In the genomic region with DNA sequence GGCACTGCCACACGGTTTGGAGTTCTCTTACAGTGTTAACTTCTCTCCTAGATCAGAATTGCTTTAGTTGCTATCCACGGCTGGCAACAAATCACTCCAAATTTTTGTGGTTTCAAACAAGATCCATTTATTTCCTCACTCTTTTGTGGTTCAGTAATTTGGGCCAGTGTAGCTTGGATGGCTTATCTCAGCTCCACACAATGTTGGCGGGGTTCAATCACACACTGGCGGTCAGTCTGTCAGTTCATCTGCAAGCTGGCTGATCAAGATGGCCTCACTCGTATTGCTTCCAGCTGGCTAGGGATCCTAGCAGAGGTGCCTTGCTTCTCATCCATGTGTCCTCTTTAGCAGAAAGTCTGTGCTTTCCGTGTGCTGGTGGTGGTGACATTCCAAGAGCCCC, we compare ENCODE assay signal across 24 mouse cellular contexts.
A peak's percentile ranks its signal among the peaks of the same experiment; 100 is the strongest.
DNase-seq lines count a peak whose midpoint lies in the region; ATAC-seq and TF ChIP-seq lines count a peak whose summit lies in the region.
"Had no signal": no experiment of that assay in that cellular context is flagged by ENCODE, and none has a peak within 500 bp of the region (broad histone marks: within the 10 kb centered on the region; RNA-seq: fewer than 3 reads in every experiment).

No protein-coding gene starts in this region.

- TF ChIP-seq RAD21 in MEL (IDR thresholded peaks at IDR 0.05; ENCODE audit: low read depth, low read length) = no peak

- no peak overlapping the region for H3K4me2 ChIP-seq in intestine, embryonic 16.5 days (ENCODE audit: low read depth, low read length)
- H3K4me2 ChIP-seq: forebrain, embryonic 13.5 days; heart, embryonic 15.5 days; hindbrain, embryonic 15.5 days; limb, embryonic 13.5 days; liver, embryonic 12.5 days; lung, embryonic 14.5 days; midbrain, embryonic 12.5 days had no signal

- WGBS in intestine, embryonic 16.5 days = 82% methylated on average over 6 of the region's 6 CpGs

- H3K27ac ChIP-seq in MEL (ENCODE audit: control insufficient read depth, low read depth, low read length) = no peak overlapping the region
- no peak overlapping the region for H3K27ac ChIP-seq in intestine, embryonic 16.5 days (ENCODE audit: low read length)
- H3K27ac ChIP-seq: forebrain, embryonic 13.5 days; heart, embryonic 15.5 days; hindbrain, embryonic 15.5 days; limb, embryonic 13.5 days; liver, embryonic 12.5 days; midbrain, embryonic 12.5 days had no signal

- no peaks in the 10 kb centered on the region for H3K79me2 ChIP-seq in MEL (ENCODE audit: control insufficient read depth, insufficient read depth, low read length, poor library complexity)

- no peak for TF ChIP-seq POLR2A in MEL (IDR thresholded peaks at IDR 0.05; ENCODE audit: control insufficient read depth in 1 of 2, insufficient read depth in 1 of 2, low read depth in 1 of 2, low read length in 2 of 2, poor library complexity in 1 of 2)

- no peak overlapping the region for H3K4me3 ChIP-seq in MEL (ENCODE audit: control insufficient read depth in 1 of 2, insufficient read depth in 1 of 2, low read depth in 2 of 2, low read length in 2 of 2)
- H3K4me3 ChIP-seq in intestine, embryonic 16.5 days (ENCODE audit: low read length) = no peak overlapping the region
- H3K4me3 ChIP-seq: forebrain, embryonic 13.5 days; heart, embryonic 15.5 days; hindbrain, embryonic 15.5 days; limb, embryonic 13.5 days; liver, embryonic 12.5 days; midbrain, embryonic 12.5 days had no signal

- peak; percentile 45 to 49 for DNase-seq in cerebellum, postnatal 10 days
- no peak for DNase-seq in cerebellum, postnatal 36 days
- DNase-seq in layer of hippocampus, postnatal 10 days (ENCODE audit: low spot score in 2 of 2) = peak; percentile 53 to 57
- no peak for DNase-seq in layer of hippocampus, postnatal 36 days
- DNase-seq in MEL (ENCODE audit: low read depth, low spot score) = peak; percentile 19
- no peak for DNase-seq in retina, embryonic 14.5 days (ENCODE audit: low spot score)
- DNase-seq: adrenal gland, adult 8-10 months; cerebellum, adult 11-12 months; gastrocnemius, postnatal 36 days; heart, postnatal 36 days; kidney, adult 8-10 months; kidney, postnatal 10 days; lung, embryonic 14.5 days; right cerebral cortex, postnatal 14 days; thymus, postnatal 14 days had no signal

- H3K4me1 ChIP-seq in MEL (ENCODE audit: control insufficient read depth in 1 of 2, insufficient read depth in 2 of 2, low read length in 2 of 2) = peaks cover 0 to 3% of the 10 kb centered on the region in 2 experiments; a peak in 1 of 4 replicates
- H3K4me1 ChIP-seq in intestine, embryonic 16.5 days (ENCODE audit: control insufficient read depth, insufficient read depth, low read length) = peaks cover 5% of the 10 kb centered on the region
- H3K4me1 ChIP-seq: forebrain, embryonic 13.5 days; heart, embryonic 15.5 days; hindbrain, embryonic 15.5 days; limb, embryonic 13.5 days; liver, embryonic 12.5 days; midbrain, embryonic 12.5 days had no signal

- ATAC-seq in hematopoietic stem cell, adult 5-6 weeks (replicated peaks in 1 of 2; ENCODE audit: insufficient read depth in 1 of 2, low FRiP score in 2 of 2, low TSS enrichment in 1 of 2, low read depth in 1 of 2, poor library complexity in 2 of 2, severe bottlenecking in 2 of 2) = peak; percentile 70 to 84
- ATAC-seq in intestine, embryonic 16.5 days = no peak
- ATAC-seq: activated CD4-positive, CD25-positive, alpha-beta regulatory T cell, adult 4 months; forebrain, embryonic 13.5 days; liver, embryonic 12.5 days had no signal

- no peak for TF ChIP-seq CTCF in MEL (IDR thresholded peaks at IDR 0.05 in 2 of 3, conservative IDR thresholded peaks at IDR 0.05 in 1 of 3; ENCODE audit: control insufficient read depth in 1 of 3, insufficient read depth in 1 of 3, low read depth in 2 of 3, low read length in 3 of 3, poor library complexity in 1 of 3, severe bottlenecking in 1 of 3)

- H3K9ac ChIP-seq in MEL (ENCODE audit: control insufficient read depth, low read depth, low read length, poor library complexity, severe bottlenecking) = no peak overlapping the region
- no peak overlapping the region for H3K9ac ChIP-seq in intestine, embryonic 16.5 days (ENCODE audit: low read depth, low read length)
- H3K9ac ChIP-seq: forebrain, embryonic 13.5 days; heart, embryonic 15.5 days; hindbrain, embryonic 15.5 days; limb, embryonic 13.5 days; liver, embryonic 12.5 days; lung, embryonic 14.5 days; midbrain, embryonic 12.5 days had no signal

- no peaks in the 10 kb centered on the region for H3K9me3 ChIP-seq in MEL (replicated peaks; ENCODE audit: insufficient read depth, low read length)
- H3K9me3 ChIP-seq in intestine, embryonic 16.5 days (ENCODE audit: control insufficient read depth, low read length) = no peaks in the 10 kb centered on the region
- H3K9me3 ChIP-seq: forebrain, embryonic 13.5 days; heart, embryonic 15.5 days; hindbrain, embryonic 15.5 days; limb, embryonic 13.5 days; liver, embryonic 12.5 days; midbrain, embryonic 12.5 days had no signal

- peak in 1 of 2 experiments; percentile 36; a peak in 2 of 4 replicates for TF ChIP-seq EP300 in MEL (IDR thresholded peaks at IDR 0.05; ENCODE audit: low read depth in 1 of 2, low read length in 2 of 2)

- no peaks in the 10 kb centered on the region for H3K27me3 ChIP-seq in MEL (ENCODE audit: control insufficient read depth in 1 of 2, insufficient read depth in 2 of 2, low read length in 2 of 2)
- no peaks in the 10 kb centered on the region for H3K27me3 ChIP-seq in intestine, embryonic 16.5 days (replicated peaks; ENCODE audit: control insufficient read depth, insufficient read depth, low read length)
- H3K27me3 ChIP-seq: forebrain, embryonic 13.5 days; heart, embryonic 15.5 days; hindbrain, embryonic 15.5 days; midbrain, embryonic 12.5 days had no signal

- peaks cover 0 to 8% of the 10 kb centered on the region in 2 experiments; a peak in 2 of 4 replicates for H3K36me3 ChIP-seq in MEL (ENCODE audit: control insufficient read depth in 1 of 2, insufficient read depth in 2 of 2, low read length in 2 of 2)
- H3K36me3 ChIP-seq in intestine, embryonic 16.5 days (ENCODE audit: control insufficient read depth, insufficient read depth, low read length) = no peaks in the 10 kb centered on the region
- H3K36me3 ChIP-seq: heart, embryonic 15.5 days; hindbrain, embryonic 15.5 days; limb, embryonic 13.5 days; liver, embryonic 12.5 days; midbrain, embryonic 12.5 days had no signal

TF ChIP-seq in MEL, 35 proteins besides CTCF, POLR2A, EP300 and RAD21:
- TF ChIP-seq GATA1 (IDR thresholded peaks at IDR 0.05; ENCODE audit: low read depth, low read length) (0 out of 2 replicates have a peak, but pooled peaks have one; percentile 27), TCF12 (IDR thresholded peaks at IDR 0.05; ENCODE audit: low read depth, low read length) (0 out of 2 replicates have a peak, but pooled peaks have one; percentile 13), GABPA (IDR thresholded peaks at IDR 0.05; ENCODE audit: low read depth, low read length) (no peak), MYC (IDR thresholded peaks at IDR 0.05; ENCODE audit: low read depth, low read length) (no peak), TAL1 (IDR thresholded peaks at IDR 0.05; ENCODE audit: low read length) (peak; percentile 62), MAZ (IDR thresholded peaks at IDR 0.05; ENCODE audit: low read depth, low read length) (no peak), RCOR1 (IDR thresholded peaks at IDR 0.05; ENCODE audit: low read depth, low read length) (0 out of 2 replicates have a peak, but pooled peaks have one; percentile 13), ZNF384 (IDR thresholded peaks at IDR 0.05; ENCODE audit: low read depth, low read length) (no peak), POLR2AphosphoS5 (IDR thresholded peaks at IDR 0.05; ENCODE audit: borderline replicate concordance, low read depth, low read length) (no peak), ZC3H11A (IDR thresholded peaks at IDR 0.05; ENCODE audit: low read depth, low read length) (no peak)

Comparison
In these comparisons a context has a peak if more than half of its experiments do, and no peak if none do; other contexts are left out.
1. DNase-seq: peak in cerebellum, postnatal 10 days (2 of 2), layer of hippocampus, postnatal 10 days (2 of 2) and MEL (single experiment); none in cerebellum, postnatal 36 days (0 of 2), layer of hippocampus, postnatal 36 days (0 of 2) and retina, embryonic 14.5 days (single experiment).